Mouse (Mus musculus) splenic B cell, adult 2 months (primary cell): ENCODE data around the gene Sh2d5.

Experiments used
- DNase-seq: peaks from one replicate; pipeline ENCODE4 v3.0.0-alpha.2; 2011; ENCODE audit warnings: low read depth, low spot score
- H3K27me3 ChIP-seq: 2 replicates; pipeline ENCODE4 v1.6.1; 2012; ENCODE audit warnings: mild to moderate bottlenecking, low read length, moderate library complexity, mixed read lengths; ENCODE audit not compliant: control insufficient read depth, poor library complexity, insufficient read depth, severe bottlenecking
- H3K36me3 ChIP-seq: 2 replicates; pipeline ENCODE4 v1.6.1; 2012; ENCODE audit warnings: mild to moderate bottlenecking, low read length, moderate library complexity, mixed read lengths; ENCODE audit not compliant: control insufficient read depth, poor library complexity, insufficient read depth, severe bottlenecking

The Sh2d5 gene

GRCm38 (mm10) chr4:138223623-138224022 lies 26.6 kb upstream of the Sh2d5 start:
- Histone ChIP-seq H3K27me3 (no peaks in the 10 kb centered on the region), H3K36me3 (peaks cover 27% of the 10 kb centered on the region)
- no peak for DNase-seq

- no peak for DNase-seq
- Histone ChIP-seq H3K36me3 (peaks cover 14% of the 10 kb centered on the region; the same call in 1 of the 2 replicates), H3K27me3 (no peaks in the 10 kb centered on the region)
Measured at GRCm38 (mm10) chr4:138246756-138247665, 3.2 kb upstream of the Sh2d5 start.

DNA sequence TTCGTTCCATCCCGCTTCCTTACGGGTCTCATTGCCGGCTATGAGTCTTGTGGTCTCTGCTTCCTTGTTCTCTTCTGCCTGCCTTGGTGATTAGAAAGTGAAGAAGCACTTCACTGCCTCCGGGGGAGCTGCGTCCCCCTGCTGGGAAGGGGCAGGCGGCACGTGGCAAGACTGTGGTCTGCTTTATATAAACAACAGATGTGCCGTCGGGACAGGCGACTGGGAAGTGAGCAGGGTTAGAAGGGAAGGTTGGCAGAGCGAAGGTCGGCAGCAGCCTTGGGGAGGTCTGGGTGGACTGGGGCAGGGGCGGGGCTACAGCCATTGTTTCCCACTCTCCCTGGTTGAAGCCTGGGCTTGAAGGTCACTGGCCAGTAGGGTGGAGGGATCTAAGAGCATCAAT lies 1.6 kb downstream of the Sh2d5 start:
- no peaks in the 10 kb centered on the region for H3K27me3 ChIP-seq
- no peaks in the 10 kb centered on the region for H3K36me3 ChIP-seq
- peak; percentile 39 for DNase-seq

- H3K36me3 ChIP-seq: no peaks in the 10 kb centered on the region
- DNase-seq: no peak
- H3K27me3 ChIP-seq: no peaks in the 10 kb centered on the region
Measured at GRCm38 (mm10) chr4:138252231-138252630, 2.0 kb downstream of the Sh2d5 start.

DNA sequence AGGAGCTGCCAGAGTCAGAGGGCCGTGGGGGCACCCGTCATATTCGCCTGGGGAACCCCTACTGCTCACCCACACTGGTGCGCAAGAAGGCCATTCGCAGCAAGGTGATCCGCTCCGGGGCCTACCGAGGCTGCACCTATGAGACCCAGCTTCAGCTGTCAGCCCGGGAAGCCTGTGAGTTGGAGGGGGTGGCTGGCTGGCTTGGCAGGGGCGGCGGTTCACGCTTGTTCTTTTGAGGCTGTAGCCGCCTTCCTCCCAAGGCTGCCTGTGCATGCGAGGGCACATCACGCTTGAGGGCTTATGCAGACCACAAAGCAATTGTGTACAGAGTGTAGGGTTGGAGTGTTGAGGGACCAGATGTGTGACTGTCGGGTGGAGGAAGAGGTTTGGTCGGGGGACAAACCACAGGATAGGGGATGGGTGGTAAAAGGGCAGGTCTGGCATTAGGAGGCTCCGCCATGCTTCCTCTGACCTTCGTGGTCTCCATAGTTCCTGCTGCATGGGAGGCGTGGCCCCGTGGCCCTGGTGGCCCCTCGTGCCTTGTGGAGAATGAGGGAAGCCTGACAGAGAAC lies 7.0 kb downstream of the Sh2d5 start:
- peak; percentile 20 for DNase-seq
- H3K36me3 ChIP-seq: no peaks in the 10 kb centered on the region
- no peaks in the 10 kb centered on the region for H3K27me3 ChIP-seq

DNA sequence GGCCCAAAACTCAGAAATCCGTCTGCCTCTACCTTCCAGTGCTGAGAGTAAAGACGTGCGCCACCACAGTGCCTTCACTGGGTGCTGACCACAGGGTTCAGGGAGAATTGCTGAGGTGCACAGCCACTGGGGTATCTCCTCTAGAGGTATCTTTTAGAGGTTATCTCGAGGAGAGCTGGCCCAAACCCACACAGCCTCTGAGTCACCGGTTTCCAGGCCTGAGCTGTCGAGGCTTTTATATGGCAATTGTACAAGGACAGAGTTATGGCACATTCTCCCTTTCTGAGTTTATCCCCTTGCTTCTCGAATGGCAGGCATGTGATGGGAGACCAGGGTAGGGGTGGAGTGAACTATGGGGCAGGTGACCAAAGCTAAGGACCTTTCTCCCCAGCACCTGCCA lies 8.5 kb downstream of the Sh2d5 start:
- H3K36me3 ChIP-seq: no peaks in the 10 kb centered on the region
- no peak for DNase-seq
- H3K27me3 ChIP-seq: no peaks in the 10 kb centered on the region

DNA sequence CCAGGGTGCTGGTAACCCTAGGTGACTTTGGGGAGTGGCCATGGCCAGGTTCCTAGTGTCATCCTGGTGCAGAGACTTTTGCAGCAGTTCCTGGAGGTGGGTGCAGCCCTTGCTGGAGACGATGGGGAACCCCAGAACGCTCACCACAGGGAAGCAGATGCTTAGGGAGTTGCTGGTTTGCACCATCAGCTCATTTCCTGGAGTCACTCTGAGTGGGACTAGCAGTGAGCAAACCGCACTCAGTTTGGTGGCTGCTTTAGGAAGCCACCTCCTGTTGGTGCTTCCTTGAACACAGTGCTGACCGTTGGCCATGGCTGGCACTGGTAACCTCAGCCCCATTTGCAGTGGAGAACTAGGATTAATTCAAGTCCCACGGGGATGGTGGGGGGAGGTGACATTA lies 9.3 kb downstream of the Sh2d5 start:
- H3K27me3 ChIP-seq: no peaks in the 10 kb centered on the region
- no peaks in the 10 kb centered on the region for H3K36me3 ChIP-seq
- DNase-seq: no peak

DNA sequence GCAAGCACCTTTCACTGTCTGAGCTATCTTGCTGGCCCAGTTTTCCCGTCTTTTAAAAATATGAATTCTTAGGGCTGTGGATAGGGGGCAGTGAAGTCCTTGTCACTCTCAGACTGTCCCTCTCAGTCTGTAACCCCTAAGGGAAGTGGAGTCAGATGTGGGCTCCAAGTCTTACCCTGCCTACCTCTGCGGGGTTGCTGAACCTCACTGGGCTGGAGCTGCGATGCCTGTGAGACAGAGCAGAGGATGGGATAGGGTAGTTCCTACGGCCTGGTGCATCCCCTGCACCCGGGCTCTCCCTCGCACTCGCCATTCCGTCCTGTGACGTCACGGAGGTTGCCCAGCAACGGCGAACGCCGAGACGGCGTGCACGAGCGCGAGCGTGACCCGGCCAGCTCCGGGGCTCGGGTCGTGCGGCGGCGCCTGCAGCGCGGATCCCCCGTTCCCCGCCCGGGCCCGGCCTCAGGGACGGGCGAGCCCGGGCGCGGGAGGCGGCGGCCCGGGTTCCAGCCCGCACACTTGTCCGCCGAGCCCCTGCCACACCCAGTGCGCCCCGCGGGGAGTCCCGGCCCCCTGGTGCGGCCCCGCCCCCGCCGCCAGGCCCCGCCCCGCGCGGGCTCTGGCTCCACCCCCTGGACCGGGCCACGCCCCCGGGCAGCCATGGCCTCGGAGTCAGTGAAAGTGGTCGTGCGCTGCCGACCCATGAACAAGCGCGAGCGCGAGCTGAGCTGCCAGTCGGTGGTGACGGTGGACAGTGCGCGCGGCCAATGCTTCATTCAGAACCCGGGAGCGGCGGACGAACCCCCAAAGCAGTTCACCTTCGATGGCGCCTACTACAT lies 11.9 kb downstream of the Sh2d5 start:
- H3K27me3 ChIP-seq: no peaks in the 10 kb centered on the region
- no peaks in the 10 kb centered on the region for H3K36me3 ChIP-seq
- peak; percentile 91 for DNase-seq

DNA sequence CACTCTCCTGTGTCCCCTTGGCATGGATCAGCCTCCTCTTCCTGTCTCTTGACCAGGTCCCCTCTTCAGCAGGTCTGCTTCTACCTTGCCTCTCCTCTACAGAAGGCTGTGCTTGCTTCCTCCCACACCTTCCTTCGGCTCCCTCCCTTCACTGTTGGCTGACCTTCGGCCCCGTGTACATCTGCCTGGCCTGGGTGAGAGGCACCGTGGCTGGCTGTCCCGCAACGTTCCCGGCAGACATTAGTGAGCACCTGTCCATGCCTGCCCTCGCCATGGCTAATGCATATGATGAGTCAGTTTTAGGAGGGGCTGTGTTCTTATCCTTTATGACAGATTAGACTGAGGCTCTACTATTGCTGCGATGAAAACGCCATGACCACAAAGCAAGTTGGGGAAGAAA lies 17.7 kb downstream of the Sh2d5 start:
- no peaks in the 10 kb centered on the region for H3K27me3 ChIP-seq
- H3K36me3 ChIP-seq: no peaks in the 10 kb centered on the region
- DNase-seq: no peak

DNA sequence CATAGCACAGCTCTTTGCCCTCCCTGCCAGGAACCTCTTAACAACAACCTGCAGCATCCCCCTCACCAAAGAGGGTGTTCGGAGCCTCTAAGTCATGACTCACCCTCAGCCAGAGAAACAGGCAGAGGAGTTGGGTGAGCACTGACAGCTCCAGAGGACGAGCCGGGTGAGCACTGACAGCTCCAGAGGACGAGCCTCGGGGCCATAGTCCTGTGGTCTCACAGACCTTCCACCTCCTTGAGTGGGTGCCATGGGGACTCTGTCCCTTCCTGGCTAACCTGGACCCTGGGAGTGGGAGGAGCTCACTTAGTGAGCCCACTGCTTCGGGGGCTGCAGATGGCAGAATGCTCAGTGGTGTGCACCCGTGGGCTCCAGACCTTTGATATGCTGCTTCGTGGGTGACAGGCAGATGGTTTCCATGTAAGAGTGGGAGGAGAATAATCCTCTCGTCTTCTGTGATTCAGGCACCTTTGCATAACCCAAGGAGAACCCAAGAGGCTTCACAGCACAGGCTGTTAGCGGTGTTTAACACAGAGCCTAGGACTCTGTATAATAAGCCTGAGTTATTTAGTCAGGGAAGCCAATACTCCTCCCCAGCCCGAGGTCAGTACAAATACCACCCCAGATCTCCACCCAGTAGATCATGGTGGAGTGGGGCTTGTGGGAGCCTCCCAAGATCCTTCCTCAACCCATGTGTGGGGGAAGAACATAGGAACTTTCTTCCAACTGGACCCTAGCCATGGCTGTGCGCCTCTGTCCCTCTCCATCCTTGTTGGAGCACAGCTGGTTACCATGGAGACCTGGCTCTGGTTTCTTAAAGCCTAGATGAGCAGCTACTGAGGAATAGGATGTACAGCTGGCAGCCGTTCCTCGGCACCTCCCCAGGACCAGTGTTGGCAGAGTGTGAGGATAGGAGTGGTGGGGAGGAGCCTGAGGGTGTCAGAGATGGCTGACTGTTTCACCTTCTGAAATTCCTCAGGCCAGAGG lies 22.1 kb downstream of the Sh2d5 start:
- no peak for DNase-seq
- no peaks in the 10 kb centered on the region for H3K27me3 ChIP-seq

GRCm38 (mm10) chr4:138278346-138278745 lies 28.1 kb downstream of the Sh2d5 start:
- no peak for DNase-seq
- Histone ChIP-seq H3K27me3 (no peaks in the 10 kb centered on the region), H3K36me3 (no peaks in the 10 kb centered on the region)

More for the DNA sequence above, 22.1 kb downstream of the Sh2d5 start:
- no peaks in the 10 kb centered on the region for H3K36me3 ChIP-seq

GRCm38 (mm10) chr4:138282834-138283233 lies 32.6 kb downstream of the Sh2d5 start:
- DNase-seq: peak; percentile 93
- no peaks in the 10 kb centered on the region for H3K27me3 ChIP-seq
- H3K36me3 ChIP-seq: no peaks in the 10 kb centered on the region

GRCm38 (mm10) chr4:138286411-138286810 lies 36.2 kb downstream of the Sh2d5 start:
- DNase-seq: no peak
- no peaks in the 10 kb centered on the region for H3K27me3 ChIP-seq
- H3K36me3 ChIP-seq: no peaks in the 10 kb centered on the region

GRCm38 (mm10) chr4:138288691-138289090 lies 38.5 kb downstream of the Sh2d5 start:
- Histone ChIP-seq H3K36me3 (no peaks in the 10 kb centered on the region), H3K27me3 (no peaks in the 10 kb centered on the region)
- DNase-seq: no peak
